Mouse (Mus musculus) layer of hippocampus, adult 2 months (tissue): ENCODE data around the gene Grhl3. TPM values are rescaled to one million over a fixed set of nuclear protein-coding genes. Genes with fewer than 3 reads are reported as not detected.

Experiments
- DNase-seq, 2 experiments: peaks; one replicate each; pipeline ENCODE4 v3.0.0; 2022; ENCODE audit warnings: low spot score in 2 of 2
- H3K27ac ChIP-seq: fragments of 200-600 bp; 2 replicates; pipeline ENCODE4 v1.8.1; 2022
- H3K4me3 ChIP-seq: fragments of 200-600 bp; 2 replicates; pipeline ENCODE4 v1.8.1; 2022; ENCODE audit warnings: mild to moderate bottlenecking
- CTCF ChIP-seq: fragments of 200-600 bp; conservative IDR thresholded peaks from 2 replicates; pipeline ENCODE4 v1.8.1; 2022; ENCODE audit warnings: antibody characterized with exemption, mild to moderate bottlenecking, moderate library complexity
- total RNA-seq, 2 experiments: library from RNA; stranded (reverse); gene quantifications; 2 replicates each; pipeline ENCODE4 v1.2.3; 2021

Grhl3 gene
- total RNA-seq, 2 experiments from 2014 or later, result 0.56 to 0.97 TPM

- no peak overlapping the region for H3K4me3 ChIP-seq
- DNase-seq, result no peak
- H3K27ac ChIP-seq, result no peak overlapping the region
- TF ChIP-seq CTCF, result no peak
These were observed 59.6 kb downstream of the Grhl3 start for GRCm38 (mm10) chr4:135513865-135514264.

GRCm38 (mm10) chr4:135509515-135509914 is 63.9 kb downstream of the Grhl3 start:
- no peak for TF ChIP-seq CTCF
- no peak for DNase-seq
- Histone ChIP-seq H3K4me3 (no peak overlapping the region), H3K27ac (no peak overlapping the region)

GRCm38 (mm10) chr4:135508419-135509039 is 64.9 kb downstream of the Grhl3 start:
- Histone ChIP-seq H3K27ac (no peak overlapping the region), H3K4me3 (no peak overlapping the region)
- peak; percentile 90 for TF ChIP-seq CTCF
- peak; percentile 62 to 77 for DNase-seq

- H3K27ac ChIP-seq, result peak overlapping the region; percentile 73
These were observed 65.7 kb downstream of the Grhl3 start for GRCm38 (mm10) chr4:135507547-135508350.

GRCm38 (mm10) chr4:135505794-135506193 is 67.6 kb downstream of the Grhl3 start:
- no peak for TF ChIP-seq CTCF
- Histone ChIP-seq H3K4me3 (no peak overlapping the region), H3K27ac (no peak overlapping the region)
- DNase-seq, result no peak

More at GRCm38 (mm10) chr4:135507547-135508350, 65.7 kb downstream of the Grhl3 start:
- peak; percentile 47 to 66 for DNase-seq
- peak; percentile 80 for TF ChIP-seq CTCF
- H3K4me3 ChIP-seq, result peak overlapping the region; percentile 50

GRCm38 (mm10) chr4:135501587-135501986 is 71.8 kb downstream of the Grhl3 start:
- TF ChIP-seq CTCF, result no peak
- DNase-seq, result no peak
- no peak overlapping the region for H3K4me3 ChIP-seq
- H3K27ac ChIP-seq, result no peak overlapping the region

DNA sequence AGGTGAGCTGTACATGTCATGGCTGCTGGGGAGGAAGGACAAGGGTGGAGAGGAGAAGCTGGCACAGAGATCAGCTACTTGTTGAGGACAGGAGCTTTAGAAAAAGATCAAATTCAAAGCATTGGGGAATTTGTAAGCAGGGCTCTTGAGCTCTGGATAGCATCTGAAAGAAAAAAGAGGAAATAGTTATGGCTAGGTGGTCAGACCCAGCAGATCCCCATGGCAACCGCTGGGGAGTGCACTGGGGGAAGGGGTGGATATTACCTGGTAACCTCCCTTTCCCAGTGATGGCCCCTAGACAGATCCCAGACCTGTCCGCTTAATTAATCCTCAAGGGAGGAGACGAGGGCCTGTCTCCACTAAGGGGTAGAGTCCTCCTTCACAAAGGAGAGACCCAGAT is 73.6 kb downstream of the Grhl3 start:
- Histone ChIP-seq H3K27ac (no peak overlapping the region), H3K4me3 (no peak overlapping the region)
- TF ChIP-seq CTCF, result no peak
- no peak for DNase-seq

- no peak for DNase-seq
- Histone ChIP-seq H3K27ac (no peak overlapping the region), H3K4me3 (no peak overlapping the region)
- no peak for TF ChIP-seq CTCF
These were observed 75.3 kb downstream of the Grhl3 start for GRCm38 (mm10) chr4:135498136-135498535.

DNA sequence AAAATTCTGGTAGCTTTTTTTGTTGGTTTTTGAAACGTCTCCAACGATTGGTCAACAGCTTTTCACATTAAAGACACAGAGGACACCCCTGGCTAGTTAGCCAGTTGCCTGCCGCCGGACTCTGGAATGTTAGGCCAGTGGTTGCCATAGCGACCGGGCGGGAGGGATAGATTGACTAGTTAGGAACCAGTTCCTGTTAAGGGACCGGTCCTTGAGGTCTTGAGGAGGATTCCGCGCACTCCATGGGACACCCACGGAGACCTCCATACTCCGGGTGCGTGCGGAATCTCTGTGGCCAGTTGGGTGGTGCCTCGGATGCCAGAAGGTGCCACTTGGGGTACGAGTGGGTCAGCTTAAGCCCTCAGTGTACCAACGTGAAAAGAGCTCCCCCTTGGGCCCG is 77.6 kb downstream of the Grhl3 start:
- Histone ChIP-seq H3K27ac (no peak overlapping the region), H3K4me3 (peak overlapping the region; percentile 74; the same call in 1 of the 2 replicates)
- DNase-seq, result no peak
- TF ChIP-seq CTCF, result peak; percentile 13; the same call in 1 of the 2 replicates

DNA sequence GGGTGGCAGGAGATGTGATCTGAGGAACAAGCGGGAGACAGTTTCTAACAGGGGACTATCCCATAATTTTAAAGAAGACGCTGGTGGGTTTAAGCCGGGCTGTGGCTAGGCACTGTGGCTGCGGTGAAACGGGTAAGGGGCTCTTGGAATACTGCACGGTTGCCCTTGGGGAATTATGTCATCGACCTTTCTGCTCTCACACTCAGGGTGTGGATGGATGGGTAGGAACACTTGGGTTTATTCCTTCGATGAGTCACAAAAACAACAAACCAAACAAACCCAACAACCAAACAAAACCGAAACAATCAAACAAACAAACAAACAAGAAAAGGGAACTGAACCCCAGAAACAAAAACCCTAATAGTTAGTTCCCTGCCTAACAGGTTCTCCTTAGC is 78.0 kb downstream of the Grhl3 start:
- DNase-seq, result no peak
- no peak for TF ChIP-seq CTCF
- peak overlapping the region; percentile 91 for H3K27ac ChIP-seq
- peak overlapping the region; percentile 74 for H3K4me3 ChIP-seq

DNA sequence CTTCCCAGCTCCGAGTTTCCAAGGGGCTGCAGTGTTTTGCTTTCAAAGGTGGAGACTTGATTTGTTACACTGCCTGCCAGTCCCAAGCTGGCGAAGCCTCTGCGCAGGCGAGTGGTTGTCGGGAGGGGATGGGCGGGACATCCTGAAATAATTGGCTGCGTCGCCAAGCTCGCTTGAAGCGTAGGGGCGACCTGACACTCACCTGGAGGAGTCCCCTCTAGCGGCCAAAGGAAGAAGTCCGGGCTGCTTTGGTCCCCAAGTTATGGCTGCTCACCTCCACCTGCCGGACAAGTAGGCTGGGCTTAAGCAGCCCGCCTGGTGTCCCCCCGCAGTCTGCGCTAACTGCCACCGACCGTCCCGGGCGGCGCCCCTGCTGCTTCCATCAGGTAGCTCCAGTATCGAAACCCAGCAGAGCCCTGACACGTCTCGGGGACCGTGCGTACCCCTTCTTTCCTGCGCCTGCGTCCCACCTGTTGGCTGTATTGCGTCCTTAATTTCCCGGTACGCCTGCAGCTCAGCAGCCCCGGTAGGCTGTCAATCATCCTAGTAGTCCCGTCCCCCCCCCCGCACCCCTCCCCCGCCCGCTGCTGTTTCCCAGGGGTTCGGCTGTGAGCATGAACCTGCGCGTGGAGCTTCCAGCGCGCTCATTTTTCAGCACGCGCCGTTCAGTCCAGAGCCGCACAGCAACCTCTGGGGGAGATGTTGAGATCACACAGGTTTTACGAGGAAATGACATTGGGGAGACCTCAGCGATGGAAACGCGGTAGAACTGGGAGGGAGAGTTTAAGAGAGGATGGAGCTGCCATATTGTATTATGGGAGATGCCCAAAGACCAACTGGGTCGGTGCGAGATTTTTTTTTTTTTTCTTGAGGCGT is 78.7 kb downstream of the Grhl3 start, which contains the start of the genes Stpg1 and Nipal3:
TSS of gene Stpg1 (plus strand) at position 270 of the 876 bp plus-strand sequence.
TSS of gene Nipal3 (minus strand) at position 518 of the 876 bp plus-strand sequence.
- peak; percentile 84 to 92 for DNase-seq
- peak; percentile 77 for TF ChIP-seq CTCF
- peak within 1 kb of the TSS; percentile 91 for H3K27ac ChIP-seq
- H3K4me3 ChIP-seq, result peak within 1 kb of the TSS; percentile 74

DNA sequence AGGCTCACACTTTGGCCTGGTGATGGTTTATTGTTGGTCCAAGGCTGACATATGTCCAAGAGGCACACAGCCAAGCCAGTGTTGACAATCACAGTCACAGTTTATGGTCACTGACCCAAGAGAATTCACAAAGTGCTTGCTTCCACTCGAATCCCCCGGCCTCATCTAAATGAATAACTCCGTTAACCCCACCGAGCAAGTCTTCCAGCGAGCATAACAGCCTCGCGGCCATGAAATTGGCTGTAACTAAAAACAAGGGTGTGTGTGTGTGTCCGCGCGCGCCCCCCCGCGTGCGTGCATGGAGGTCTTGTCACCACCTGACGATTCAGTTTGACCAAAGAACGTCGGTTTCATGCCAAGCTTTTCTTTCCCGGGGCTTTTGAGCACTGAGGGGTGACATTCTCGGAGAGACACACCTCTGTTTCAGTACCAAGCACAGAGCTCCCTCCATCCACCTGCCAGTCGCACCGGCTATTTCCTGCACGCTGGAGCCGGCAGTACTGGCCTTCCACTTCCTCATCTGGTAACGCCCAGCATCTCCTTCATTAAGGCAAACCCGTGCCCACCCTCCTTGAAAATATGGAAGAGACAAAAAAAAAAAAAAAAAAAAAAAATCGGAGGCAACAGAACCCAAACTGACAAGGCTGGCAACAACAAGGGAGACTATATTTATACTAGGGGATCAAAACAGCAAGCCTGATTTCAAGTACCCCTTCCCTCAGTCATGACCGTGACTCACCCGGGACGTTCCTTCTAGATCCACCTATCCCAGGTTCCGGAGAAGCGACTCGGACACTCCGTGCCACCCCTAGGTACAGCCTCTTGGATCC is 79.5 kb downstream of the Grhl3 start:
- DNase-seq, result no peak
- H3K4me3 ChIP-seq, result peak overlapping the region; percentile 74
- 0 out of 2 replicates have a peak, but pooled peaks have one; percentile 24 for TF ChIP-seq CTCF
- H3K27ac ChIP-seq, result peak overlapping the region; percentile 91
